Mouse (Mus musculus): Measurements from ENCODE around the gene Myg1.

DNA sequence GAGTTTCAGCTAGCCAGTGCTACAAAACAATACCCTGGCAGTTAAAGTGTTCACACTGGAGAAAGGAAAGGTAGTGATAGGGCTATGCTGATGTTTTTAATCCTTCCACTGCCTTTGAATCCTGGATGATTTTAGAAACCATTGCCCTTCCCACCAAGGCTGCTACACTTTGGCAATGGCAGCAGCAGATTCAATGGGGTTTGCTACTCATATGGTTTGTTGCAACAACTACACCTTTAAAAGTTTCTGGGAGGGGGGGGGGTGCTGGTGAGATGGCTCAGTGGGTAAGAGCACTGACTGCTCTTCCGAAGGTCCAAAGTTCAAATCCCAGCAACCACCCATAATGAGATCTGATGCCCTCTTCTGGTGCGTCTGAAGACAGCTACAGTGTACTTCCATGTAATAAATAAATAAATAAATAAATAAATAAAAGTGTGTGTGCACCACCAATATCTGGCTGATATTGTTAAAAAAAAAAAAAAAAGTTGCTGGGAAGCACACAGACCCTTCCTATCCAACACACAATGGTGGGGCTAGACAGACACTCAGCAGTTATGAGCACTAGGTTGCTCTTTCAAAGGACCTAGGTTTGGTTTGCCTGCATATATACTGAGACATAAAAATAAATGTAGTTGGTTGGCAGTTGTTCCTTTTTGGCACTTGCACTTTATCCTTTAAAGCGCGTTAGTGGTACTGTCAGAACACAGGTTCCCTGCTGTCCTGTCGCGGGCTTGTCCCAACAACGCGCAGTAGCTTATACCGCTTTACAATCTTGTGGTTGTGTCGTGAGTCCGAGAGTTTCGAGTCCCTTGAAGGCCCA lies 6.6 kb upstream of the Myg1 start:
- TF ChIP-seq EP300 (IDR thresholded peaks at IDR 0.05; ENCODE audit: low read depth) (no peak), CTCF (IDR thresholded peaks at IDR 0.05; ENCODE audit: low read depth) (no peak)

All from liver, embryonic 14.5 days (tissue).